Mouse (Mus musculus): Measurements from ENCODE around the gene Dach1.

The Dach1 gene

DNA sequence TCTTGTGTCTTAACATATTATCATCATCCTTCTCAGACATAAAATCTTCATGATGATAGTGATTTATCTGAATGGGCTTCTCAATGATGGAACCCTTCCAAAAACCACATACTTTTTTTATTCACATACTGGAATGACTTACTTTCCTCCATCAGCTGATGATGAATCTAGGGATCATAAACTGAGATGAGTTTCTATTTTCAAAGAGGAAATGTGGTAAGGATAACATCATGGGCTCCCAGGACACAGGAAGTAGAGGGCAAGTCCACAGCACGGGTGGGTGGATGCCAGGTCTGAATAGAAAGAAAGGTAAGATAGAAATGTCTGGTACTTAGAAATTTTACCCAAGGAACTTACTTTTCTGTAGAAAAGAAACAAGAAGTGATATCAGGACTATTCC is 56.5 kb downstream of the Dach1 start:
- intact Hi-C loops (cut with DNase I): no loop called here

- intact Hi-C loops (cut with DNase I): no loop called here
These were observed 59.6 kb downstream of the Dach1 start for GRCm38 (mm10) chr14:98109929-98110328.

DNA sequence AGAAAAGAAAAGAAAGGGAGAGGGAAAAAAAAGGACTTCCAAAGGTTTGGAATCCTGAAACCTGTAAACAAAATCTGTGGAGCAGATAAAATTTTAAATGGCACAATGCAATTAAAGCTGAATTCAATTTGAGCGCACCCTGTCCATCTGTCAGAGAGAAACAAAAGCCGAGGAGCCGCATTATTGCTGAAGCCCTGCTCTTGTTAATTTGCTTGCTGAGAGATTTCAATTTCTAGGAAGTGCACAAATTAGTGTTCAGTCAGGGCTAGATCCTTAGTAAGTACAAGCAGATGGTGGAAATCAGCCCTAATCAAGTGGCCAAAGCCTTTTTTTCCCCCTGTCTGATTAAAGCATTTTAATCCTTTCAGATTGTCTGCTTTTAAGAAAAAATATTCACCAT is 60.8 kb downstream of the Dach1 start:
- intact Hi-C loops (cut with DNase I): no loop called here

DNA sequence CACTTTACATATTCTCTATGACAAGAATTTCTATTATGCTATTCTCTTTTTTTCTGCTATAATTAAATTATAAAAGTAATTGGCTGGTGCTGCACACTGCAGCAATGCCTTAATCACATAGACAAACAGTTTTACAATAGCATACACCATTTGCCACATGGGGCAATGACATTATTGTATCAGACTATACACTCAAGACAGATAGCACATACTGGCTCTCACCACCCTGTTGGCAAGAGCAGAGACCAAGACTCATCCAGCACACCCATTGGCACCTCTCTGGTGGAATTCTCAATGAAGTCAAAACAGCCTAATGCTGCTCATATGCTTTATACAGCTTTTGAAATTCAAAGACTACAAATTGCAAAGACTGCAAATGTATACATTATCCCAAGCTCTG is 63.4 kb downstream of the Dach1 start:
- intact Hi-C loops (cut with DNase I): no loop called here

DNA sequence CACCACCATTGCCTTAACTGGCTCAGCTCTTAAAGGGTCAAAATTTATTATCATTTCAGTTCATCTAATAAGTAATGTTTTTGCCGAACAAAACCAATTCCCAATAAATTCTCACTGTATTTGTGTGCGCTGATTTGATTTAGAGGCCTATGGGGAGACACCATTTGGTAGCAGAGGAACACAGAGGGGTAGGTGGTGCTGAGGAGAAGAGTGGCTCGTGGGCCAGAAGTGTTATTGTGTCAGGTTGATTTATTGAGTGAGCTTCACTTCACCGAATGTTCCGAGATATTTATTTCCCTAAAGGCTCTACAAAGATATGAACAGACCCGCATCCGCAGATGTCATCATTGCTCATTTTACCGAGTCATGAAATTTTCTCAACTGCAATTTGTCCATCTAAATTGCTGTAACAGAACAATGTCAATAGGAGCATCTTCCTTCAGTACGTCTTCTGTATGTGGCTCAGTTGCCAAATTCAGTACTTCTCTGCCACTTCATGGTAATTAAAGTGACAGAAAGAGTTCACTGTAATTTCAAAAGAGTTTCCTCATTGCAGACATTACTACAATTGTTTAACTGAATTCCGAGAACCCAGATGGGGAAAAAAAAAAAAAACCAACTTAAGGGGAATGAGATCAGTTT is 65.1 kb downstream of the Dach1 start:
- intact Hi-C loops (cut with DNase I): no loop called here

GRCm38 (mm10) chr14:98095229-98095628 is 74.3 kb downstream of the Dach1 start:
- intact Hi-C loops (cut with DNase I): no loop called here

DNA sequence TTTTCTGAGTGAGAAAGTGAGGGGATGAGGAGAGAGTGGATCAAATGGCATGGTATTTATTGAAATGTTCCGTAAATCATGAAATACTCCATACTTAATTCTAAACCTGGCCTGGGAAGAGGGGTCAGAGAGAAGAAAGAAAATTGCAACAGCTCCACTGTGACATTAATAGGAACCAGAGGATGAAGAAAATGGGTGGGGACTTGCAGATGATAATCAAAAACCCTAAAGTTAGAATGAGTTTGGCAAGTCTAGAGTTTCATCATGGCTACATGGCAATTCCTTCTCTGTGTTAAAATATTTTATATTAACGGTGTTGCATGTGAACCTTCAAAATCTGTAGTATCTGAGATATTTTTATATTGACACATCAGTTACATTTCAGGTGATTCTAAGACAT is 80.3 kb downstream of the Dach1 start:
- intact Hi-C loops (cut with DNase I): no loop called here

GRCm38 (mm10) chr14:98087355-98087754 is 82.2 kb downstream of the Dach1 start:
- intact Hi-C loops (cut with DNase I): no loop called here

DNA sequence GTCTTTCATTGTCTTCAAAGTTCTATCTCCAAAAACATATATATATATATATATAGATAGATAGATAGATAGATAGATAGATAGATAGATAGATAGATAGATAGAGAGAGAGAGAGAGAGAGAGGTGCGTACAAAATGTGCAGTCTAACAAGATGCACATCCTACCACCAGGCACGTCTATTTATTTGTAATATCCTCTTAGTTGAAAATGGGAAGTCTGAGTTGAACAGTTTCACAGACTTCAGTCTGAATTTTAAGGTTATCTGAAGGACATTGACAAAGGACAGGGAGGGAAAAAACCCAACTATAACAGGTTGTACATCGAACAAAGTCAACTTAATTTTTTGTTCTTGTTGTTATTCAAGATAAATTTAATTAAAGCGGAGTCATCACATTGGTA is 82.8 kb downstream of the Dach1 start:
- intact Hi-C loops (cut with DNase I): no loop called here

DNA sequence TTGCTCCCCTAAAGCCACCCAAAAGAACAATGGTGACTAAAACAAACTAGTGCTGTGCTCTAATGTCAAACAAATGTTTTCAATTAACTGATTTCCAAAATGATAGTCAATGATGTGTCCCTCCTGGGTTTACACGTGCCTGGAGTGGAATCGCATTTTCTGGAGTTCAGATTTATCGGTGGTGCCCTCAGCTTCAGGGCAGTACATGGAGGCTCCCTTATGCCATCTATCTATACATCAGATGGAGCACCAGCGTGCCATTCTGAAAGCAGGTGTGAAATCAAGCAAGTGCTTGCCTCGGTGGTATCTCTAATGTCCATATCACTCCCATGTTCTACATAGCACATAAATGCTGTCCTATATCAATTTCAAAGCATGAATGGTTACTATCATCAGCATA is 84.4 kb downstream of the Dach1 start:
- intact Hi-C loops (cut with DNase I): no loop called here

- intact Hi-C loops (cut with DNase I): no loop called here
These were observed 84.8 kb downstream of the Dach1 start for GRCm38 (mm10) chr14:98084720-98085119.

- intact Hi-C loops (cut with DNase I): no loop called here
These were observed 86.1 kb downstream of the Dach1 start for GRCm38 (mm10) chr14:98083419-98083818.

GRCm38 (mm10) chr14:98080014-98080413 is 89.6 kb downstream of the Dach1 start:
- intact Hi-C loops (cut with DNase I): no loop called here

DNA sequence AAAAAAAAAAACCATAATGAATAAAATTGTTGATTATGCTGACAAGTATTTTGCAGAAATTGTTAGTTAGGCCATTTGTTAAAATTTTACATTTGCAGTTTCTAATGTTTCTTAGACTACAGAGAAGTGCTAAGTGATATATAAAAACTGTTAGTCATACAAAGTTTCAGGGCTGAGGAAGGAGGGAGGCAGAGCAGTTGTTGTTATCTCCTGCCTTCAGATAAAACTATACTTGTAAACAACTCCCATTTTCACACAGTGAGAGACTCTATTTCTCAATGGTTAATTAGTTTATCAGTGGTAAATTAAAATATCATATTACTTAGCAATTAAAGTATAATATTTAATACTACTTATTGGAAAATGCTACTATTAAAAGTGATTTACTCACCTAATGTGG is 91.6 kb downstream of the Dach1 start:
- intact Hi-C loops (cut with DNase I): no loop called here

DNA sequence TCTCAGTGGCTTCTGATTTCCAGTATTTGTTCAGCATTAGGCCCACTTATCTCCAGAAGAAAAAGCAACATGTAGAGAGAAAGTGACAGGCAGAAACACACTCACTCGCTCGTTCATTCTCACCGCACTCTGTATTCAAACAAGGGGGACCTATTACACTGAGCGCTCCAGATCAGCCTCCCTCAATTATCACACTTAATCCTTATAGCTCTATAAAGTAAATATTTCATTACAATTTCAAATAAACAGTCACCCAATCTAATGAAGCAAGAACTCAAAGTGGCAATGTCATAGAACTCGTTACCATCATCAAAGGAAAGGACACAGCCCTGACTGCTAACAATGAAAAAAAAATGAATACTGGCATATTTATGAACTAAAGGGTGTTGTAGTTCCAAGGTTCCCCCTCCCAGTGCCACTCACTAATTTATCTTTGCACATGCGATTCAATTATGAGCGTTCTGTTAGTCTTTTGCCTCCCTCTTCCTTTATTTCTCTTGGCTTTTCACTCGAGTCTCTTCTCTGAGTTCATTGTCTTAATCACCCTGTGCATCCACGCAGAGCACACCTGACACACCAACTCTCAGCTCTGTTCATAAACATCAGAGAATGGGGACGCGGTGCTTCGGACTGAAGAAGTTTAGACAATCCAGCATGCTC is 96.0 kb downstream of the Dach1 start:
- intact Hi-C loops (cut with DNase I): no loop called here

GRCm38 (mm10) chr14:98072647-98073420 is 96.7 kb downstream of the Dach1 start:
- intact Hi-C loops (cut with DNase I): no loop called here

GRCm38 (mm10) chr14:98071877-98072276 is 97.7 kb downstream of the Dach1 start:
- intact Hi-C loops (cut with DNase I): no loop called here

GRCm38 (mm10) chr14:98067273-98067905 is 102.2 kb downstream of the Dach1 start:
- intact Hi-C loops (cut with DNase I): no loop called here

- intact Hi-C loops (cut with DNase I): no loop called here
These were observed 105.4 kb downstream of the Dach1 start for GRCm38 (mm10) chr14:98064190-98064589.

DNA sequence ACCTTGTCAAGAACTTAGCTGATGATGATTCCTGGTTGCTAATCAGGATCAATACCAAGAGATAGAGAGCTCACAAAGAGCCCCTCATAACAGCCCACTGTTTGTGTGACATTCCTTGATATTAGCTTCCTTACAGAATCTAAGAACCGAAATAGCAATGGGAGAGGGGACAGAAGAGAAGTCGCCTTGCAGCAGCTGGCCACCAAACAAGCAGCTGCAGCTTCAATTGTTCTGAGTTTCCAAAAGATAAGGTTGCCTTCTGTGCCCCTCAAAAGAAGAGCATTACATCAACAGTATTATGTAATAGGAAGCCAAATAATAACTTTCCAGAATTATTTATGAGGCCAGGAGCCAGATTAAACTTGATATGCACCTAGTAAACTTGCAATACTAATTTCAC is 120.2 kb downstream of the Dach1 start:
- intact Hi-C loops (cut with DNase I): no loop called here

DNA sequence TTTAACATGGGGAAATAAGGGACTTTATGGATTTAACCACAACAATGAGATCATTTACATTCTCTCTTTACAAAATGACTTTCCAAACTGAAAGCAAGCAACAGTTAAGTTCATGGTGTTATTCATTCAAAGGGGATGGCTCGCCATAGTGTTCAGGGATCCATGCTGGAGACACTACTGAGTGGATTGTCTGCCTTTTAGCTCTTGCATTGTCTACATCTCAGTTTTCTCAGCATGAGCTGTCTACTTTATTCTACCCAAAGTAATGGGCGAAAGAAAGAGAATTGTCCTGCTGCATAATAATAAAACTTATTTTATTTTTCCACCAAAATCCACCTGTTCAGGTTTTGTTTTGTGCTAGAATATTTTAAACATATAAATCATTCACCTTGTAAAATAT is 121.2 kb downstream of the Dach1 start:
- intact Hi-C loops (cut with DNase I): no loop called here

DNA sequence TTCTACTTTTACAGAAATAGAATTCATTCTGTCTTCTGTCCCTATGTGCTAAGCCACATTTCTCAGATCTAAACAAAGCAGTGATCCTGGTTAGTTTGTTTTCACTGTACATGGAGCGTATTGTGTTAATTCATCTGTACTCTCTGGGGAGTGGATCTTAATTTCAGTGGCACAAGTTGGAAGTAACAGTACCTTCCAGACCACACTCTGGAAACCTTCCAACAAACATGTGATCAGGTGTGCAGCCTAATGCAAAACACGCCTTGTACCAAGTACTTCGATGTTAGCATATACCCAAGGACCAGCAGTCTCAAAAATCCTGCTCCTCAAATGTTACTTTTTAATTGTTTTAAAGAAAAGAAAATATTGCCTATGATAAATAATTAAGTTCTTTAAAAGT is 121.9 kb downstream of the Dach1 start:
- intact Hi-C loops (cut with DNase I): no loop called here
